Mouse (Mus musculus): Measurements from ENCODE around the gene Gltp. TPM values are rescaled to one million over a fixed set of nuclear protein-coding genes. Genes with fewer than 3 reads are reported as not detected.

Gltp gene
- total RNA-seq, 1 experiment from 2014 or later: 75.9 TPM

DNA sequence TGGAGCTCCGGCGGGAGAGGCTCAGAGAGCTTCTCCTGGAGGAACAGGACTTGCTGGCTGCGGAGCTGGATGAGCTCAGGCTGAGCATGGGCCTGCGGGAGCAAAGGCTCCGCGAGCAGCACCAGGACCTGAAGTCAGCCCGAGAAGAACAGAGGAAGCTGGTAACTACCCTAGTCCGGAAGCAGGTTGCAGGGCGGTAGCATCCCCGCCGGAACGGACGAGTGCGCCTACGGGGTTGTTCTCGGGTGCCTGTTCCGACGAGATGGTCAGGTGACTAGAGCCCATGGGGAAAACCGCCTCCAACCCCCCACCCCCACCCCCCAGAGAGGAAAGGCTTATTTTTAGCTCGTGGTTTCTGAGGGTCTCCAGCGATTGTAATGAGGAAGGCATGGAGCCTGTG, 18.6 kb upstream of the Gltp start:
- peak in 1 of 2 experiments; percentile 26; a peak in 2 of 4 replicates for ATAC-seq (replicated peaks in 1 of 2; ENCODE audit: insufficient read depth in 1 of 2, low FRiP score in 2 of 2, low TSS enrichment in 1 of 2, low read depth in 1 of 2, poor library complexity in 2 of 2, severe bottlenecking in 2 of 2)

DNA sequence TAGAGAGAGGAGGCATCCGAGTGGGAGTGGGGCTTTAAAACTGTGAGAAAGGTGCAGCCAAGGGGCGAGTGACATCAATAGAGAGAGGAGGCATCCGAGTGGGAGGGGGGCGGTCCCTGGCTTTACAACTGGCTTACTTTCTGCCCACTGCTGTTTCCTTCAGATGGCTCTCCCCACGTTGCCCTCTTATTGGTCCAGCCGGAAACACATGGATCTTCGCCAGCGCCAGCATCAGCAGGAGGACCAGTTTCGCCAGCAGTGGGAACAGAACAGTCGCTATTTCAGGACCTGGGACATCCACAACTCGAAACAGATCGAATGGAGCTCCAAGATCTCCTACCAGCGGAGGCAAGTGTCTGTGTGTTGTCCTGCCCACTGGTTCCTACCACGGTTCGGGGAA, 17.7 kb upstream of the Gltp start:
- no peak for ATAC-seq (replicated peaks in 1 of 2; ENCODE audit: insufficient read depth in 1 of 2, low FRiP score in 2 of 2, low TSS enrichment in 1 of 2, low read depth in 1 of 2, poor library complexity in 2 of 2, severe bottlenecking in 2 of 2)

DNA sequence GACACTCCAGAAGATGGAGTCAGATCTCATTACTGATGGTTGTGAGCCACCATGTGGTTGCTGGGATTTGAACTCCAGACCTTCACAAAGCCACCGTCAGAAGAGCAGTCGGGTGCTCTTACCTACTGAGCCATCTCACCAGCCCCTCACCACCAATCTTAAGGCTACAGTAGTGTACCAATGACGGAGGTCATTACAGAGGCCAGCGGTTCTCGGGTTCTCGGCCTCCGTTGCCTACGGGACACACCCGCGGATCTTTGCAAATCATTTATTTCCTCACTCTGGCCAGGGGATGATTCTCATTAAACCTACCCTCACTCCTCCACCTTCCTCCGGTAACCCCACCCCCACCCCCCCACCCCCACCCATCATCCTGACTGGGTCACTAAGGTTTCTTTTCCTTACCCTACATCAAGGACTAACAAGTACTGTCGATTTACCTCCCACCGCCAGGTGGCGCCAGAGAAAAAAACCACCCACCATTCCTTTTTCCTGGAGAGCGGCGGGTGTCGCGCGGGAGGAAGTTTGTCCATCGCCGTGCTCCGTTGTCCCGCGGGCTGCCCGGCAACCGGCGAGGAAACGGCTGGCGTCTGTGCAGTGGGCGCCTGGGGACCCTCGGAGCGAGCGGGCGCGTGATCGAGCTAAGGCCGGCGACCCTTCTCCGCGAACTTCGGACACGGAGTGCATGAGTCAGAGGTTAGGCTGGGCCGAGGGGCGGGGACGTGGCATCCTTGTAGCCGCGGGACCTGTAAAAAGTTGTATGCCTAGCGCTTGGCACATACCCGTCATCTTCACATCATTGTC, 16.7 kb upstream of the Gltp start, which contains the start of gene Tchp:
Tchp (plus strand) TSS at position 496 of the 804 bp plus-strand sequence.
- ATAC-seq (replicated peaks in 1 of 2; ENCODE audit: insufficient read depth in 1 of 2, low FRiP score in 2 of 2, low TSS enrichment in 1 of 2, low read depth in 1 of 2, poor library complexity in 2 of 2, severe bottlenecking in 2 of 2): peak; percentile 34 to 84

DNA sequence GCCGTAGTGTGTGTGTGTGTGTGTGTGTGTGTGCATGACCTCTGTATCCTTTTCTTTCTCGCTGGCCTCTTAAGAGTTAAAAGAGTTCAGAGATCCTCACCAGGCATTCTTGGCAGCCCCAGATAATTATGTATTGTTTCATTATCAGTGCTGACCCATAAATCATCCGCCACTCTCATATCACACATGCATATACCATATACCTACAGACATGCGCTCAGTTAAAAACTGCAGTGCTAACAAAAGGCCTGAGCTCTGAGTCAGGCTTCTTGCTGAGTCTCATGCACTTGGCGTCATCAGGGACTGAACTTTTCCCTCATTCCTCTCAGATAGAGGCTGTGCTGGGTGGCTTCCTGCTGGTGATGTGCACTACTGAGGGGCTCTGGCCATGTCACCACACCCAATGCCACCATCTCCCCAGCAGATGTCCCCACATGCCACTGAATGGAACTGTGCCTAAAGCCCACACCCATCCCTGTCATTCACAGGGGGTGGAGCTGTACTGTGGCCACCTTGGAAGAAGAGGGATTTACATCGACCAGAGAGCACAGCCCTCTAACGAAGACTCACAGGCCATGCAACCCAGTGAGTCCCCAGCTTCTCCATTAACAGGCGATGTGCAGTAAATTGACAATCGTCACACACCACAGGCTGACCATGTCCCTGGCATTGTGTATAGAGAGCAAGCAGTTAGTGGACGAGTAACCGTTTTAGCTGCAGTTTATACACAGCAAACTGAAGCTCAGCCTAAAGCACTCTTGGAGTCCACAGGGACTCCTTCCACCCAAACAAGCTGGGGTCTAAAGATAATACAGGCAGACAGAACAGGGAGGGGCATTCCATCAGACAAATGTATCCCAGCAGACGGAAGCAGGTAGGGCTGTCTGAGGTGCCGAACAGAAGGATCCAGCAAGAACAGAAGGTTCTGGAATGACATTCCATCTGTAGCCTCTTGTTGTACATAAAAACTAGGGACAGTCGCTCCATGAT, 11.9 kb upstream of the Gltp start:
- peak; percentile 54 to 55; a peak in 2 of 4 replicates for ATAC-seq (replicated peaks in 1 of 2; ENCODE audit: insufficient read depth in 1 of 2, low FRiP score in 2 of 2, low TSS enrichment in 1 of 2, low read depth in 1 of 2, poor library complexity in 2 of 2, severe bottlenecking in 2 of 2)

DNA sequence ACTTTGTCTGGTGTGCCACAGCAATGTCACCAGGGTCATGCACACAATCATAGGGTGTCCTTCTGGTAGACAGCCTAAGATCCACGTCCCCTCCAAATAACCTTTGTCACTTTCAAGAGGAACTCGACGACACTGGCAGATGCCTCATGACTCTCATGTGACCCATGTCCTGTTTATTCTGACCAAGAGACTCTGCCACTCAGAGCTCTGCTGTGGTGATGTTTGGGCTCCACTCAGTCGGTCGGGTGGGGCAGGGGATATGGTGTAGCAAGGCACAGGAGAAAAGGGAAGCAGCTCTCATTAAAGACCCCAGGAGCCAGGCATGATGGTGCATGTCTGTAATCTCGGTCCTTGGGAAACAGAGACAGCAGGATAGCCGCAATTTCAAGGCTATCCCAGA, 8.2 kb upstream of the Gltp start:
- ATAC-seq (replicated peaks in 1 of 2; ENCODE audit: insufficient read depth in 1 of 2, low FRiP score in 2 of 2, low TSS enrichment in 1 of 2, low read depth in 1 of 2, poor library complexity in 2 of 2, severe bottlenecking in 2 of 2): peak in 1 of 2 experiments; percentile 40; a peak in 1 of 4 replicates

DNA sequence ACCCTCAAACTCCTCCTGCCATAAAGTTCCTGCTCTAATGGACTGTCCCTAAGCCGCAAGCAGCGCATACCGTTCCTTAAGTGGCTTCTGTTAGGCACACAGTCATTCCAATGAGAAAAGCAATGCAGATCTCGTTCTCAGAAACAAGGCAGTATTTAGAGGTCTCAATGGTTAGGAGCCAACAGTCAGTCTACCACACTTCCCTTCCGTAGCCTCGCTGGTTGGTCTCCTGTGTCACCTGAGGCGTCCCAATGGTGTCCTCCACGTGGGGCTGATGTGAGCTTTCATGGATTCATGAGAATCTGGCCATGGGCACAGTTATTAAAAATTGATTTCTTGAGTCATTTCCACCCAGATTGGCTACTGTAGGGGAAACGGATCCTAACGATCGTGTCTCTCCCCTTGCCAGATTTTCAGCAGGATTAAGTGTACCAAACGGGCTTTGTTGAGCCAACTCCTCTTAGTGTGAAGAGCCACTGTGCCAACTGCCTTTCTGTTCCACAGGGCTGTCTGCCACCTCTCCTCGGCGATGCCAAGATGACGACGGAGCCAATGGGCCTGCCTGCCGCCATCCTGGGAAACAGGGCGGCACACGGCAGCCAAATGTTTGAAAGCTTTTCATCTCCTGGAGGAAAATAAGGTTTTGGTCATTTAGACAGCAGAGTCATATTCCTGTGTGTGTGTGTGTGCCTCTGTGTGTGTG, 7.4 kb upstream of the Gltp start:
- ATAC-seq (replicated peaks in 1 of 2; ENCODE audit: insufficient read depth in 1 of 2, low FRiP score in 2 of 2, low TSS enrichment in 1 of 2, low read depth in 1 of 2, poor library complexity in 2 of 2, severe bottlenecking in 2 of 2): no peak

DNA sequence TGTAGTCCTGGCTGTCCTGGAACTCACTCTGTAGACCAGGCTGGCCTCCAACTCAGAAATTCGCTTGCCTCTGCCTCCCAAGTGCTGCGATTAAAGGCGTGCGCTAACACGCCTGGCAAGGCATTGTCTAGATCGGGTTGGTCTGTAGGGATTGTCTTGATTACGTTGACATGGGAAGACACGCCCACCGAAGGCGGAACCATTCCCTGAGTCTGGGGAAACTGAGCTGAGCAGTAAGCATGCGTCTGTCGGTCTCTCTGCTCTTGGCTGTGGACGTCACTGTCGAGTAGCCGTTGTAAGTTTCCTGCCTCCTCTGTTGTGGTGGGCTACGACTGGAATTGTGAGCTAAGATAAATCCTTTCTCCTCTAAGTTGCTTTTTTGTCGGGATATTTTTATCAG, 6.2 kb upstream of the Gltp start:
- ATAC-seq (replicated peaks in 1 of 2; ENCODE audit: insufficient read depth in 1 of 2, low FRiP score in 2 of 2, low TSS enrichment in 1 of 2, low read depth in 1 of 2, poor library complexity in 2 of 2, severe bottlenecking in 2 of 2): no peak

DNA sequence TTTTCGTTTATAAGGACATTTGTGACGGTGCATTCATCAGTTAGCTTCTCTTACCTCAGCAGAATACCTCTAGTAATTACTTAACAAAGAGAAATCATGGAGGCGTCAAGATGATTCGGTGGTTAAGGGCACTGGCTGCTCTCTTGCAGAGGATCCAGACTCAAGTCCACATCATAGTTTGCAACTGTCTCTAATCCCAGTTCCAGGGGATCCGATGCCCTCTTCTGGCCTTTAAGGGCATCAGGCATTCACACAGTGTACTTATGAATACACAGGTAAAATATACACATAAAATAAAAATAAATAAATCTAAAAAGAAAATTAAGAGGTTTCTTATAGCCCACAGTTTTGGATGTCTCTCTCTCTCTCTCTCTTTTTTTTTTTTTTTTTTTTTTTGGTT, 5.0 kb upstream of the Gltp start:
- no peak for ATAC-seq (replicated peaks in 1 of 2; ENCODE audit: insufficient read depth in 1 of 2, low FRiP score in 2 of 2, low TSS enrichment in 1 of 2, low read depth in 1 of 2, poor library complexity in 2 of 2, severe bottlenecking in 2 of 2)

DNA sequence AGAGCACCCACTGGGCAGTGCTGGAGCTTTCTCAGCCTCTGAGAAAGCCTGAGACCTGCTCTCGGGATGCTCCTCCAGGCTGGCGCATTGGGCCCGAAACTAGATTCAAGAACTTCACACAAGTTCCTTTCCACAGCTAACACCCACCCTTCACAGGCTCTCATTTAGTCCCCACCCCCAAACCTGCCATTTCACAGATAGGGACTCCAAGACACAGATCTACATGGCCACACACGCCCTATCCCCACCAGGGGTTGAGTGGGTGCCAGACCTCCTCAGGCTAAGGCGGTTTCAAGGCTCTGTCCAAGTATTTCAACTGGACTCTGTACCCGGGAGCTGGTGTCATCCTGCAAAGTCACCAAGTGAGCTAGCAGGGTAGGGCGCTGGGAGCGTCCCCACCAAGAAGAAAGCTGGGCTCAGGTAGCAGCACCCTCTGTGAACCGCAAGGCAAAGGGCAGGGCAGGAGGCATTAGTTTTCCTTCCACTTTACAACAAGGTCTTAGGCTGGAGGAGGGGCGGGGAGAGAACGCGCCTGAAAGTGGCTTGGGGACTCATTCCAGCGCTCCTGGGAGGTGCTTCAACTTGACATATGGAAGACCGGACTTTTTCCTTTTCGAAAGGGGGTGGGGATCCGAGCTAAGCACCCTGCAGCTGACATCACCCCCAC, 951 bp downstream of the Gltp start:
- peak in 1 of 2 experiments; percentile 18; a peak in 1 of 4 replicates for ATAC-seq (replicated peaks in 1 of 2; ENCODE audit: insufficient read depth in 1 of 2, low FRiP score in 2 of 2, low TSS enrichment in 1 of 2, low read depth in 1 of 2, poor library complexity in 2 of 2, severe bottlenecking in 2 of 2)

DNA sequence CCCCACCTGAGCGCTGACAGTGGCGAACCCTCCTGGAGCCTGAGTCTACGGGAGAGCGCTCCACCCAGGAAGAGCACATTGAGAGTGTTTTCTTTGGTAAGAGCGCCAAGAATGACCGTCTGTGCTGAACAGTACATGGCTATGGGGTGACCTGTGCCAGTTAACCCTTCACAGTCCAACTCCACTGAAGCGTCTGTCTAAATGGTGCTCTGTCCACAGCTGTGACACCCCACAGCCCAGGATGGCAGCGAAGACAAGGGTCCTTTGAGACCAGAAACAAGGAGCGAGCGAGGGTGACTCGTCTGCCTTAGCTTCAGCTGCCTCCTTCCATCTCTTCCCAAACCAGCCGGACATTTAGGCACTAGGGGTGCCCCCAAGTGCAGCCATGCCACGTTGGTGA, 2.1 kb downstream of the Gltp start:
- no peak for ATAC-seq (replicated peaks in 1 of 2; ENCODE audit: insufficient read depth in 1 of 2, low FRiP score in 2 of 2, low TSS enrichment in 1 of 2, low read depth in 1 of 2, poor library complexity in 2 of 2, severe bottlenecking in 2 of 2)

DNA sequence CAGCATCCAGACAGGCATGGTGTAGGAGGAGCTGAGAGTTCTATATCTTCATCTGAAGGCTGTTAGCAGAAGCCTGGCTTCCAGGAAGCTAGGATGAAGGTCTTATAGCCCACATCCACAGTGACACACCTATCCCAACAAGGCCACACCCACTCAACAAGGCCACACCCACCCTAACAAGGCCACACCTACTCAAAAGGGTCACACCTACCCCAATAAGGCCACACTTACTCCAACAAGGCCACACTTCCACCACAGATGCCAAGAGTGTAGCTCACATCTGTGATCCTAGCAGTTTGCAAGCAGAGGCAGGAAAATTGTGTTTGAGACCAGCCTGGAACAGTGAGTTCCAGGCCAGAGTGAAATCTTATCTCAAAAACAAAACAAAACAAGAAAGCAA, 2.9 kb downstream of the Gltp start:
- ATAC-seq (replicated peaks in 1 of 2; ENCODE audit: insufficient read depth in 1 of 2, low FRiP score in 2 of 2, low TSS enrichment in 1 of 2, low read depth in 1 of 2, poor library complexity in 2 of 2, severe bottlenecking in 2 of 2): no peak

DNA sequence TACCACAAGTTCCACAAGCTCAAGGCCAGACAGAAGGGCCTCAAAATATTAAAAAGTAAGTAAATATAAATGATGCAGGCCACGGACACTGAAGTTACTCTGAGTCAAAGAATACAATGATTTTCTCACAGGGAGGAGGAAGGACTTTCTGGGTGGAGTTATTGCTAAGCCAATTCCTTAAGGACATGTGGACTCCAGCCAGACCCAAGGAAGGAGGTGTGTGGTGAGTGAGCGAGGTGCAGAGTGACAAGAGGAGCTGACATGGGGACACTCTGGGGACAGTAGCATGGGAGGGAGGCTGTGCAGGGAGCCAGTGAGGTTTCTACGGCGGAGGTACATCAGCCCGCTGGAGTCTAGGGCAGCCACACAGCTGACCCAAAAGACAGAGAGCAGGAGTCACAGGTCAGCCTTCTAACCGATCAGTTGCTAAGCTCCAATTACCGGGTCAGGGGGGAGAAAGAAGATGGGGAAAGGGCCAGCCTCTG, 4.0 kb downstream of the Gltp start:
- no peak for ATAC-seq (replicated peaks in 1 of 2; ENCODE audit: insufficient read depth in 1 of 2, low FRiP score in 2 of 2, low TSS enrichment in 1 of 2, low read depth in 1 of 2, poor library complexity in 2 of 2, severe bottlenecking in 2 of 2)

DNA sequence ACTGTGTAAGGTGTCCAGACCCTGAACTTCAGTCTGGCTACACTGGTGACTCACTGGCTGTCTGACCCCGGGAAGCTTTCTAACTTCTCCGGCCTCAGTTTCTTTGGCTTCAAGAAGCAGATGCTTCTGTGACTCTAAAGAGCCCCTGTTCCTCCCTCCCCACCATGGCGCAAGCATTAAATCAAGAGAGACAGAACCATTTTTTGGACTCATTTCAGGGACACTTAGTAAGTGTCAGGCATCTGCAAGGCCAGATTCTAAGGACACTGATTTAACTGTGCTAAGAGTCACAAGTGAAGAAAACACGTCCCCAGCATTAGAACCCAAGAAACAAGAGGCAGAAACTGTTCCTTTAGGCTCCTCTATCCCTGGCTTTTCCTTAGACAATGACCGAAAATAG, 4.8 kb downstream of the Gltp start:
- ATAC-seq (replicated peaks in 1 of 2; ENCODE audit: insufficient read depth in 1 of 2, low FRiP score in 2 of 2, low TSS enrichment in 1 of 2, low read depth in 1 of 2, poor library complexity in 2 of 2, severe bottlenecking in 2 of 2): no peak

DNA sequence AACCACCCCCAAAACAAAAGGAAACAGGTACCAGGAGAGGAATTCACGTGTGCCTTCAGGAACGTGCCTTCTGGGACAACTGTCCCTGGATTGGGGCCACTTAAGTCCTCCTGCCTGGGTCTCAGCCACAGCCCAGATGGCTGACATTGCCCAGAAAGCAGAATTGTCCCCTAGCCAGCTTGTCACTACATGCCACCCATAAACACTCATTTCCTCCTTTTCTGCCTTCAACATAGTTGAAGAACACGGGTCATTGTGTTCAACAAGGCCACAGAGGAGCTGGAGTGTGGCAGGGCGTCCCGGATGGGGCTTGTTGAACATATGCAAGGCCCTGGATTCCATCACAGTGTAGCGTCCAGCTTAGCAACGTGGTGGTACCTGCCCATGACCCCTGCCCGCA, 9.1 kb downstream of the Gltp start:
- peak in 1 of 2 experiments; percentile 5; a peak in 1 of 4 replicates for ATAC-seq (replicated peaks in 1 of 2; ENCODE audit: insufficient read depth in 1 of 2, low FRiP score in 2 of 2, low TSS enrichment in 1 of 2, low read depth in 1 of 2, poor library complexity in 2 of 2, severe bottlenecking in 2 of 2)

DNA sequence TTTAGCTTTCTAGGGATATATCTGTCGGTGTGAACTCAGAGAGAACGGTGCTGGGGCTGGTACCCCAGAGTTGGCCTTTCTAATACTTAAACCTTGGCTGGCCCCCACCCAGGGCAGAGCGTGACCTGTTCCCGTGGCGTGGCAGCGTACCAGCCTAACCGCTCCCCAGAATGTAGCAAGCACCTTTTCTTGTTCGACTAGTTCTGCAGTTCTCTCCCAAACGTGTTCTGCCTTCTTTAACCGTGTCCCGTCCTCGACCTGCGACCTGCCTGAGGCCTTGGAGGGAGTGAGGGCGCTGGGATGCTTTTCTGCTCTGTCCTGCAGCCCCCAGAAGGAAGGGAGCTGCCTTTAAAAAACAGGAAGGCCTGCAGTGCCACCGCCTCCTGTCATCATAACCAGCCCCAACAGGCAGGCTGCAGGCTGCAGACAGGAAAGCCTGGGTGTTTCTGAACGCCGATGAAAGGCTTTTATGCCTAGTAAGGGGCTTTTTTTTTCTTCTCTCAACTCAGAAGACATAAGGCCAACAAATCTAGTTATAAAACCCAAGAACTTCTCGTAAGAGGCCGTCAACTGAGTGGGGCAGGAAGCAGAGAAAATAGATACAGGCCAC, 10.0 kb downstream of the Gltp start:
- ATAC-seq (replicated peaks in 1 of 2; ENCODE audit: insufficient read depth in 1 of 2, low FRiP score in 2 of 2, low TSS enrichment in 1 of 2, low read depth in 1 of 2, poor library complexity in 2 of 2, severe bottlenecking in 2 of 2): peak; percentile 56 to 73

DNA sequence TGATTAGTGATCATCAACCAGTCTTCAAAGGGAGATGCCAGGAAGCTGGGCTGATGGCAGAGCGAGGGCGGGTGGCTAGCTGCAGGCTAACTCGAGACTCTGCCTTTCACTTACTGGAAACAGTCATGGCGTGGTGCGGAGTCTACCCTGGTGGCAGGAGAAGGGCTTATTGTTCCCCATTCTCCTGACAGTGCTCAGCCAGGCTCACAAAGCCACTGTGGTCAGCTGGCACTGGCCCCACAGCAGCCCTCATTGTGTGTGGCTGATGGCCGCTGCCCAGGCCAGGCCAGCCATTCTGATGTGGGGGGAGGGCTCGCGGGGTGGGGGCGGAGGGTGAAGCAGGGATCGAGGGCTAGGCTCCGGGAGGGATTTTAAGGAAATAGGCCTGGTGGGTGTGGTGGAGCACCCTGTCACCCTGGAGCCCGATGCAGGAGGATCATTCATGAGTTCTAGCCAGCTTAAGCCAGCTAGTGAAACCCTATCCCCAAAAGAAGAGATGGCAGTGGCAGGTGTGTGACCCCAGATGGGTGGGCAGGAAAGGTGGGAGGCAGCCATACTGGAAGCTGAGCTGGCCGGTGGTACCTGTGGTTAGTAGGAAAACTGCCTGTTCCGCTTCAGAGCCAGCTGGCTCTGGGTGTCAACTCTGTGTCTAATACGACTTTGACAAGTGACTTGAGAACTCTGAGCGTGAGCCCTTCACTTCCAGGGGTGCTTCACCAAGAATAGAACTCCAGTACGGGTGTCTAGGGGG, 10.8 kb downstream of the Gltp start:
- ATAC-seq (replicated peaks in 1 of 2; ENCODE audit: insufficient read depth in 1 of 2, low FRiP score in 2 of 2, low TSS enrichment in 1 of 2, low read depth in 1 of 2, poor library complexity in 2 of 2, severe bottlenecking in 2 of 2): 0 out of 4 replicates have a peak, but pooled peaks of 1 of the 2 experiments have one; percentile 11
